Mouse (Mus musculus) brain, adult 2 months (tissue): ENCODE data around the gene Npcd.

ENCODE experiments used
- DNase-seq: peaks from one replicate; pipeline ENCODE4 v3.0.0; 2011; ENCODE audit warnings: low read depth, low spot score

Npcd gene

GRCm38 (mm10) chr15:79741921-79742705 is 91.9 kb downstream of the Npcd start, which contains the start of gene Sun2:
Gene Sun2, minus strand, starts transcription at chr15:79742536.
- peak; percentile 96 for DNase-seq

- peak; percentile 49 for DNase-seq
These were observed 92.7 kb downstream of the Npcd start for GRCm38 (mm10) chr15:79741173-79741858.

- no peak for DNase-seq
These were observed 93.3 kb downstream of the Npcd start for GRCm38 (mm10) chr15:79740739-79741138.
